Mouse (Mus musculus) thymus, postnatal 4 days (tissue): Measurements from ENCODE around the gene Cux1.

Experiments used
- DNase-seq: peaks from one replicate; pipeline ENCODE4 v3.0.0; 2021

Cux1 gene

DNA sequence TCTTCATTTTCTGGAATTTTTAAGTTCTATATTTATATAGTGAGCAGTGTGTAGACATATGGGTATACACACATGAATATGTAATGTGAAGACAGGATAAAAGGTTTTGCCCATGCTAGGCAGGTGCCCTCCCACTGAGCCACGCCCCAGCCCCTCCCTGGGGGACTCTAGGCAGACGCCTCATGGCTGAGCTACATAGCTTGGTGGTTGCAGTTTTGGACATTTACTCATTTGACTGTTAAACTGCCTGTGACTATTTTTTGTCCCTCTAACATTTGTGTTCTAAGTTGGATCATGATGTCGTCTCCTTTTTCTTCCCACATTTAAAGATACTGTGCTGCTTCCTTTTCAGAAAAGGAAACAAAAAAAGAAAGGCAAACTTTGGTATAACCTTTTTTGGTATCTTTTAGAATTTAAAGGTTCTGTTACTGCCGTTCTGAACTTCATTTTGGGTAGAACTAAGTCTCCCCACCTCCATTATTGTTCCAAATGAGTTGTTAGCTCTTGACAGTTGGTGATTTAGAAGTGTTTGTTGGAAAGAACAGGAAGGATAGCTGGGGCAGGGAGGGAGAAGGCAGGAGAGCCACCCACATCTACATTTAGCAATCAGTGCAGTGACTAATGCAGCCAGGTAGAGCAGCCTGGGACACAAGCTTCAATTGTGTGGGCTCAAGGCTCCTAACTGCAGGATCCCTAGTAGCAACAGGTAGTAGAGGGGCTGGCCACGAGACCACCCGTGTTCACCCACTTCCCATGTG lies 204.6 kb downstream of the Cux1 start:
- peak; percentile 20 for DNase-seq

DNA sequence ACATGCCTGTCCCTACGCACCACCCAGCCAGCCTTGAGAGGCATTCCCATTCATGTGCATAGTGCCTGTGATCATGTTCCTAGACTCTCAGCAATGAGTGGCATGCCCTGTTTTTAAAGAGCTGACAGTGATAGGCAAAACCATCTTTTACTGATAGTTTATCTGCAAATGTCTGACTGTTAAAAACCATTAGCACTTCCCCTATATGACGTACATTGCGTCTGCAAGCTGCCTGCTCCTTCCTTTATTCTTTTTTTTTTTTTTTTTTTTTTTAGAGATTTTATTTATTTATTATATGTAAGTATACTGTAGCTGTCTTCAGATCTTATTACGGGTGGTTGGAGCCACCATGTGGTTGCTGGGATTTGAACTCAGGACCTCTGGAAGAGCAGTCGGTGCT lies 205.3 kb downstream of the Cux1 start:
- DNase-seq: no peak

DNA sequence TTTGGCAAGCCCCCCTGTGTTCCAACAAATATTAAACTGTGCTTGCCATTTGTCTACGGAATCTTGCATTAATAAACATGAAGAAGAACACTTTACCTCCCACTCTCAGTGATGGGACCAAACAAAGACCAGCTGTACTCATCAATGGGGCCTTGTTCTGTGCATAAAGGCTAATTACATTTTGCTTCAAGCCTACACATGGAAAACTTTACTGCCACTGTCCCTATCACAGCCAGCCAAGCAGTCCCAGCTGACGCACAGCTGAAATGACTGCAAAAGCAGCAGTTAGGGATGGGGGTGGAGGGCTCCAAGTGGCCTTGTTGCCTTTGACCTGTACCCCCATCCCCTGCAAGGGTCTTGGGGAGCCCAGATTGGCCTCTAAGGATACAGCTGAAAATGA lies 210.1 kb downstream of the Cux1 start:
- DNase-seq: no peak

DNA sequence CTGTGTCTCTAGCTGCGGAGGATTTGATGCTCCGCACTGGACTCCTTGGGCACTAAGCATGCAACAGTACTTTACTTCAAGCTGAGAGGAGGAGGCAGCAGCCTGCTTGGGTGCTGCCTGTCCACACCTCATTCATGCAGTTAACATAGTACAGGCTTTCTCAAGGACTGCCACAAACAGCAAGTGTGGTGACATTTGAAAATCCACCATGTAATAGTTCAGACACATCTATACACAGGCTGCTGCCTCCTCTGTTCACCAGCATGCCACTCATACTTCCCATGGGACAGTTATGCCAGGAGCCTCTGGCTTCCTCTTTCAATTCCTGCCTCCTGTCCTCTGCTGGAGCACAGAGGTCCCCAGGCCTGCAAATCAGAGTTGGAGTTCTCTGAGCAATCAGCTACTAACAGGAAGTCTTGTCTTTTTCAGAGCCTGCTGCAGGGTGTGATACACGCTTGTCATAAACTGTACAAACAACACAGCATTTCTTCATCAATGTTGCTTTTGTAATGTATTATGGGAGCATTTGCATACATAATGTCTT lies 211.6 kb downstream of the Cux1 start:
- DNase-seq: no peak

DNA sequence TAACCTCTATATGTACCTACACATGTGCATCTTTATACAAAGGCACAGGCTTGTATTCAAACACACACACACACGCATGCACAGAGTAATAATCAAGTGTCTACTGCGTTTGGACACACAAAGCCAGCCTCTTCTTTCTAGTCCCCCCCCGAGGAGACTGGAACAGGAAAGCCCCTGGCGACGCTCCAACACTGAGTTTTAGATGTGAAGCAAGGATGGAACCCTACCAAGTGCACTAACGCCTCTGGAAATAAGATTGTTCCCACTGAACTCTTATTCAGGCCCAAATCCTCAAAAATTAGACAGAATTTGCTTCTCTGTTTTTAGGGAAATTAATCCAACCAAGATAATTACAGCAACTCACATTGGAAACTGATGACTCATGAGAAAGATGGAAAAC lies 212.6 kb downstream of the Cux1 start:
- no peak for DNase-seq

DNA sequence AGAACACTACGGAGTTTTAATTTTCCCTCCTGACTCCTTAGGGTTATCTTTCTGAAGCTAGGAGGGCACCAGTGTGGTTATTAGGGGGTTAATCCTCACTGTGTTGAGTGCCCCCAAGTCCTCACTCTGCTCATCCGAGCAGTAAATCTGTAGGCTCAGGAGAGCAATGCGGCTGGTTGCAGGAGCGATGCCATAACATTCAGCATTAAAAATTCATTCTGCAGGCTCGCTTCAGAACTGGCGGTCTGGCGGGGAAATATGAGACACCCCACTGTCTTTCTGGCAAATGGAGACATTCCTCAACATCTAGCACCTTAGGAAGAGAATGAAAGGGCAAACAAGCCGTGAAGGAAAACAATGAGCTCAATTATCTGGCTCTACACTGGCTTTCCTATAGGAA lies 214.2 kb downstream of the Cux1 start:
- no peak for DNase-seq

DNA sequence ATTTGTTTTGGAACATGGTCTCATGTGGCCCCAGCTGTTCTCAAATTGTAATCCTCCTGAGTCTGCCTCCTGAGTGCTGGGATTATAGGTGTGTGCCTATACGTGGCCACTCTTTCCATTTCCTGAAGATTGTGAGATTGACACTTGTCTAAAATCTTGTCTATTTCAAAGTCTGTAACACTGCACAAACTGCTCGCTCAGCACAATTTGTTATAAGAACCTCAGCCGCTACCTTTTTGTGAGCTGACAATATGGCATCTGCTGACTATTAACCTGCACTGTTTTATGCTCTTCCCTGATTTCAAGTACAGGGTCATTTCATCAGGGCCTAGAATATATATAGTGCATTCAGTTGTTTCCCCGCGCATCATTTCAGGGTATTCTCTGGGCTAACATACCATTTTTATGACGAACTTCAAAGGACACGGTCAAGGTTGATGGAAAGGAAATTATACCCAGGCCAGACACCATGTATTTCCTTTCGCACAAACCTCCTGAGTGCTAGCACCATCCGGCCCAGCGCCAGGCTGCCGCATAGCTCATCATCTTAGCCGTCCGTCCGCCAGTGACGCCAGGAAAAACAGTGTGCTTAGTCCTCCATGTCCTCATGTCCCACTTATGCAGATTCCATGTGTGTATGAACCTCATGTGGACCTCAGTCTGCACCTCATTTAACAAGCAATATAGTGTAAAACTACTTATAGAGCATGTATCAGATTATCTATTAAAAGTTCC lies 224.0 kb downstream of the Cux1 start:
- DNase-seq: no peak

DNA sequence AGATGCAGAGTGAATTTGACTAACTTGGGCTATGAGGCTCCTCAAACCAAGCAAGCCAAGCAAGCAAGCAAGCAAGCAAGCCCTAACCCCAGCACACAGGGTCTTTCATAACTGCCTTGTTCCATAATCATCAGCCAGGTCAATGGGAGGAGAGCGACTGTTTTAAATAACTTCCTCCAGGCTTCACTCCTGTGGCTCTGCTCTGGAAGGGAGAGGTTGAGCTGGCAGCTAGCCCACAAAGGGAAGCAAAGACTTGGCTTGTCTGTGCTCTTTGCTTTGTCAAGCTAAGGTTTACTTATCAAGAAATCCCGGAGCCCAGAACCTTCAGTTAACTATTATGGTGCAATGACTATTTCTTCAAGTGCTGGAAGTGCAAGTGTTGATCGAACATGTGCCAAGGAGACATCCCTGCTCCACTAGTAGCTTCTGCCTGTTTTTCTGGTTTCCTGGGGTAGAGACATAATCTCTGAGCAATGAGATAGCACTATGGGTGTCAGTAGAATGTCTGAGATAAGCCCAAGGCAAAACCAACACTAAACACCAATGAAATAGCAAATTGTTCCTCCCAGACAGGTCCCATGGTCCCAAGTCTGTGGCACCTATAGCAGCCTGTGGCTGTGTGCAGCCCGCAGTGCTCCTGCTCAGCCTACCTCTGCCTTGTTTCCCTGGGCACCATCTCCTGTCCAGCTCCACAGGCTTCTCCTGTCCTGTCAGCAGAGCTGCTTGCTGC lies 230.3 kb downstream of the Cux1 start:
- no peak for DNase-seq

DNA sequence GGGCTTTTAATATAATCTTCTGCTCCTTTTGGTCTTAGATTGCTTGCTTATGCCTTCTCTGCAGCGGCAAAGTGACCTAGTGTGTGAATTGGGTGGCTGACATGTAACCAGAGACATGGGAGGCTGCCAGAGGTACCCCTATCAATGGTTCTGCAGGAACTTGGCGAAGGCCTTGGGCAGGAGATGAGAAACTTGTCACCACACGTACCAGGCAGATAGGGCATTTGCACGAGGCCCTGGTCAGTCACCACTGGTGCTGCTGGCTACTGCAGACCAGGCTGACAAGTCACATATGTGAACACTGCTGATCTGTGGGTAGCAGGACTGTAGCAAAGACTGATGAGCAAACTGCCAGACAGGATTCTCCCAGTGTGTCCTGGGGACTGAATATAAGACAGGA lies 231.6 kb downstream of the Cux1 start:
- DNase-seq: no peak

DNA sequence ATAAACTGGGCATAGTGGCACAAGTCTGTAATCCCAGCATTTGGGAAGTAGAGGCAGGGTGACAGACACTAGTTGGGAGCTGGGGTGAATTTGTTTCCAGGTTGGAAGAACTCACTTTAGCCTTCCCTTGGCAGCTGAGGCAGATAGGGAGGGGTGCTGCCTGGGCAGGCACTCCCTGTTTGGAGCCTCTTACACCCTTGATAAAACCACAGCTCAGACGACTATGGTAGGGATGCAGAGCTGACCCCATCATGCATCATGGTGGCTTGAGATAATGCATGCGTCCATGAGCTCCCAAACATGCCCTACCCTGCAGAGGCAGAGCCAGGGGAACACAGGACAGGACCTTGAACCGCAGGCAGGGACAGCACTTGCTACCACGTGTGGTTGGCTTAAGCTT lies 232.5 kb downstream of the Cux1 start:
- DNase-seq: no peak

DNA sequence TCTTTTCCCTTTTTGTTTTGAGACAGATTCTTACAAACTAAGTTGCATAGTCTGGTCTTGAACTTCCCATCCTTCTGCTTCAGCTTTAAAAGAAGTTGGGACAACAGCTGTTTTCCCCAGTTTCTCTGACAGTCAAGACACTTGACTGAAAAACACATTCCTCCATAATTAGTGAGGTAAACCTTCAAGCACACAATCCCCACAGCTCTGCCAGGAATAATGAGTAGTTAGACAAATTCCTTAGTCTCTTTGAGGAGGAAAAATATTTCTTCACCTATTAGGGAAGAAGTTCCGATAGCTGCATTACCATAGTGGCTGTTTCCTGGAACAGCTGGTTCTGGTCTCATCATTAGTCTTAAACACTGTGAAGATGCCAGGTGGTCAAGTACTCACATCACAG lies 233.2 kb downstream of the Cux1 start:
- no peak for DNase-seq

DNA sequence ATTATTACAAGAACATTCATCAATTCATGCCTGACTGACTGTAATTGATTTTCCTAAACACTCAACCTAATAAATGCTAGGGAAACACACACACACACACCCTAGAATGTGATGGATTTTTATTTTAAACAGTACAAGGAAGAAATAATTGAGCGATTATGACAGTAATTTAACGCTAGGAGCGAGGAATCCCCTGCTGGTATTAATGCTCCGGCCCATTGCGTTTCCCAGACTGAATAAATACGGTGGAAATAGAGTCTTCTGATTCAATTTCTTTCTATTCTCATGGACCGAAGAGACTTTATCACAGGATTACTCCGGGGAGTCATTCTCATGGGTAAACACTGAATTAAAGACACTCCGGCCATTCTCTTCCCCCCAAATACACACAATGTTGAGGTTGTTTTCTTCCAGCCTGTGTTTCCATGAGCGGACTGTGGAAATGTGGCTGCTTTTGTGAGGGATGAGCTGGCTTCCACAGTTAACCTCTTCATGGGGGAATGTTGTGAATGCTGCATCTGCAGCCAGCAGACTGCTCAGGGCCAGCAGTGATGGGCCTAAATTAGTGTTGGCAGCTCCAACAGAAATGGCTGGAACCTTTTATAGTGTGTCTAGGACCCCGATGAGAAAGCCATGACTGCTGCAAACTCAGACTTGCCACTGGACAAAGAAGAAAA lies 234.4 kb downstream of the Cux1 start:
- no peak for DNase-seq

DNA sequence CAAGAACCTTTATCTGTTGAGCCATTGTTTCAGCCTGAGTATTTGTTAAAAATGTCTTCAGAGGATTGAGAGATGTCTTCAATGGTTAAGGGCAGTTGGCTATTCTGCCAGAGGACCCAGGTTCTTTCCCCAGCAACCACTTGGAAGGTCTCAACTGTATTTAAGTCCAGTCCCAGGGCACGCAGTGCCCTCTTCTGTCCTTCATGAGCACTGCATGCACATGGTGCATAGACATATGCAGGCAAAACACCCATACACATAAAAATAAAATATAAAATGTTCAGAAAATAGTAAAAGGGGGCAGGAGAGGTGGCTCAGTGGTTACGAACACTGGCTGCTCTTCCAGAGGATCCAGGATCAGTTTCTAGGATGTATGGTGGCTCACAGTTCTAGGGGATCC lies 239.6 kb downstream of the Cux1 start:
- peak; percentile 41 for DNase-seq

DNA sequence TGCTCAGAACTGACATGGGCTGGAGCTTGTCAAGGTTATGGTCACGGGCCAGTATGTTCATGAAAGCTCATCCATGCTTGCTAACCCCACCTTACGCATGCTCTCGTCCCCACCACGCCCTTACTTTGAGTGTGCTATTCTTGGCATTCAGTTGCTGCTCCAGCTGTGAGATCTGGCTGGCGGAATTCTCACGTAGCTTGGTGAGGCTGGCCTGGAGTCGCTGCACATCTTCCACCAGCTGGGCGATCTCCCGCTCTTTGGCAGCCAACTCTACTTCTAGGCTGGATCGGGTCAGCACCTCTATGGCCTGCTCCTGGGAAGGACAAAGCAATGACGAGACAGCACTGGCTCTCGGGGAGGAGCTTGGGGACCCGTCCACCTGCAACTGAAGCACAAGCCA lies 240.7 kb downstream of the Cux1 start:
- no peak for DNase-seq

DNA sequence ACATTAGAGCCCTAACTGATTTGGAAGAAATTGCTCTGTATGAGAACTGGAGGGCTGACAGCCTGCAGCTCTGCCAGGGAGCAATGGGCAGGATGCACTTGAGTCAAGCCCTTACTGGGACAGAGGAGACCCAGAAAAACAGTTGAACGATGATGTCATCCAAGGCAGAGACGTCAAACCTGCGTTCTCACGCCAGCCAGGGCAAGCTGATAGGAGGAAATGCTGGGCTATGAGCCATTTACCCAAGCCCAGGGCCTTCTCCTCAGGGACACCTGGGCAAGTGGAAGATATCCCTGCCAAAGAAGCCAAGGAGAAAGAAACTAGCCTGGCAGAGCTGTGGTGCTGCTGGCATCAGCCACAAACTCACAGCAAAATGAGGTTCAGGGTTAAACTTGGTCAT lies 242.8 kb downstream of the Cux1 start:
- DNase-seq: no peak

DNA sequence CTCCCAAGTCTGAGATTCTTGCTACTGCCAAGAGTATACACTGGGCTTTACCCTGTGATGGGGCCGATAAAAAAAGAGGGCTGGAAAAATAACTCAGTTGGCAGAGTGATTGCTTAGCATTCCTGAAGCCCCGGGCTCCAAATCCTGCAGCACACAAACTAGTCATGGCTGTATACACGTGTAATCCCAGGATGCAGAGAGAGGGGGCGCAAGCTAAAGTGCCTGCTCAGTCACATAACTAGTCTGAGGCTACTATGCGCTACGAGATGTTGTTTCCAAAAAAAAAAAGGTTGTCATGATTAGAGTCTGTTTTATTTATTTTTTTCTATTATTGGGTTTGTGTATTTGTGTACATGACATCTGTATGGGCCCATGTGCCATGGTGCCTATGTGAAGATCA lies 245.9 kb downstream of the Cux1 start:
- DNase-seq: peak; percentile 70

DNA sequence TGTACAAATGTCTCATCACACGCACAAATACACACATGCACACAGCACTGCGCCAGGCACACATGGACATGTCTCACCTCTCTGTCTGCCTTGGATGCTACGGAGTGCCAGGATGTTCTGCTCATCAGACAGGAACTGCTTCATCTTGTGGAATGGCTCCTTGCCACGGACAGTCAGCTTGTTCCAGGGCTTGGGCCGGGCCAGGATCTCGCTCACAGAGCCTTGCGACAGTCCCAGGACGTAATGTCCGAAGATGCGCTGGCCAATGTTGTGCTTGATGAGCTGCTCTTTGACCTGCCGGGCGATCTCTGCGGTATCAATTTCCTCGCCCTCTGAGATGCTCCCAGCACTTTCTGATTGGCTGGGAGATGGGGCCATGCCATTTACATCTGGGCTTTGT lies 254.7 kb downstream of the Cux1 start:
- DNase-seq: no peak

DNA sequence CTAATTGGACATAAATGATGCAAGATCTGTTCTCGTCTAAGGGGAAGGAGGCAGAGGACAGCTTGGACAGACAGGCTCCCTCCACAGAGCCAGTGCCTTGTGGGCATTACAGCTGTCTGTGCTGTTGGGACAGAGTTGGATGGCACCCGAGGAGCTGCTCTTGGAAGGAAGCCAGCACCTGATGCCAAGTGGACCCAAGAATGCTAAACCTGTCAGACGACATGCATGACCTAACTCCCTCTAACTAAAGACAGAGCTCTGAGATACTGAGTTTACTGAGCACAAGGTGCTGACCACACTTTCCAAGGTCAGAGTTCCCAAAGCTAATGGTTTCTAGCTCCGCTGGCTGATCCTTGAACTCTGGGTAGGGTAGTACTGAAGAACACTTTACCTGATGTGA lies 255.1 kb downstream of the Cux1 start:
- no peak for DNase-seq

DNA sequence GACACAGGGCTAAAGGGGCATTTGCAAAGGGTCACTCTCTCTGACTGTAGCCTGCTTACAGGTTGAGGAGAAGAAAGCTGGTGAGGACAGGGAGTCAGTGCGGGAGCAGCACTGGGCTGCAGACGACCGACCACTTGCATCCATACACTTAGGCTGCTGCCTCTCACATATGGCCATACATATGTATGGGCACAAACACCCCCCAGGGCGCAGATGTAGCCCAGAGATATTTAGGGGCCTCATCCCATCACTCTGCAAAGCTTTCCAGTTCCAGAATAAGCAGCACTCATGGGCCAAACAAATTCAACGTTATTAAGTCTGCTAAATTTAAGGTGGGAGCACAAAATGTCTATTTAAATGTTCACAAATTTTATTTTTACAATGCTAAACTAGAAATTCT lies 261.0 kb downstream of the Cux1 start:
- no peak for DNase-seq

DNA sequence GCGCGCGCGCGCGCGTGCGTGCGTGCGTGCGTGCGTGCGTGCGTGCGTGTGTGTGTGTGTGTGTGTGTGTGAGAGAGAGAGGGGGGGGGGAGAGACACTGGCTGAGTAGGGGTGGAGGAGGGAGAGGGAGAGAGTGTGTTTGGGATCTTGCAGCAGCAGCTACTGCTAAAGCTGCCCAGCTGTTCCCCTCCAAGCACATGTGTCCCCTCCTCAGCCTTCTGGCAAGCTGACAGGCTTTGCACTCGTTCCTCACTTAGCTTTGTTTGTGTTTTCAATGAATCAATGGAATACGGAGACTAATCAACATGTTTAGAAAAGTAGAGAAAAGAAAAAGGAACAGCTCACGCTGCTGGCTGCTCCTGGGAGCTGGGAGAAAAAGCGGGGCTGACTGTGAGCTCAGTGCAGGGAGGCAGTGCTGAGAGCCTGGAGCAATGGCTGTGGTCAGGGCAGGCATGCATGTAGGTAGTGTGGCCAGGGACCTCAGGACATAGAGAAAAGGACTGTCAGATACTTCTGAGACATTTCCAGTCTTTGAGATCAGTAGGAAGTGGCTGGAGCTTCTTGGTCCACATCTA lies 263.8 kb downstream of the Cux1 start:
- DNase-seq: no peak

DNA sequence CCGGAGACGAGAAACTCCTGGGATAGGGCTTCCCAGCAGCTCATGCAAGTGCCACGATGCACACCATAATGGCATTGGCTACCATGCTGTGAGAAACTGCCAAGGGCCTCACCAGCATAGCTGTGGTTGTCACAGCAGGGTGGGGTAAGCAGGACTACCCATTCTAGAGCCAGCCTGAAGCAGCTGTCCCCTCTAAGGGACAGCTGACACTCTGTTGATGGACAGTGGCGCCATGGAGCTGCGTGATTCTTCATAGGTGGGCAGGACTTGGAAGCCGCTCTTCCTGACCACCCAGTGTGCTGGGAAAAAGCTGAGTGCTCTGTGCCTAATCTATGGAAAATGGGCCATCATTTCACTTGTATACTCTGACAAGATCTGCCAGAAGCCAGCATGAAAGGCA lies 266.4 kb downstream of the Cux1 start:
- no peak for DNase-seq

DNA sequence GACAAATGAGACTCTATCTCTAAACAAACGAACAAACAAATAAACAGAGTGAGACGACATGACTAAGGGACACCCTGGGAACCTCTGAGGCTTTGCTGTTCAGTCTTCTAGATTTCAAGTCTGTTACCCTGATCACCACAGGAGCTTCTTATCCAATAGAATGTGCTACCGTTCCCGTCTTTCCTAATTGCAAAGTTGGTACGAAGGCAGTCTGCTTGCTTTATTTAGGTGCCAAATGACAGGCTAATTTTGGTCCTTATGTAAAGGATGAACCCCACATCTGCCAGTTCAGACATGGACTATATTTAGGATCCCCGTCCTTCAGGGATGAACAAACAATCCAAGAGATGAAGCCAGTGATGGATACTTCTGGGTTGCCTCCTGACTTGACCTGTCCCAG lies 269.6 kb downstream of the Cux1 start:
- DNase-seq: no peak

DNA sequence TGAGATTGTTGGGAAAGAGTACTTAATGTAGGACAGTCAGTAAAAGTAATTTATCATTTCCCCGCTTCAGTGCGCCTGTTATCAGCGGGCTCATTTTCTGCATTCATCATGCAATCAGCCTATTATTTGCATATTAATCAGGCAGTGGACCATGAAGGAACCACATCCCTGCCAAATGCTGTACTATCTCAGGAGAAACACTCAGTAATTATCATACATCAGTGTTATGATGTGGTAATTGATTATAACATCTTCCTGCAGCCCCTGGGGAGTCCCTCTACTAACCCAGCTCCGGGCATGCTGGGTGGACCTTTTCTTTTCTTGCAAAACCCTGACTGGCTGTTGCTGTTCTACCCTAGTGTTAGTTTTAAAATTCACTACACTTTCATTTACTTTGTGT lies 270.4 kb downstream of the Cux1 start:
- DNase-seq: no peak
